Mouse (Mus musculus) cerebellum, adult 2 months (tissue): ENCODE data around the gene Art5.

Source experiments
- CTCF ChIP-seq: fragments of 200-500 bp; IDR thresholded peaks from 2 replicates; pipeline ENCODE4 v1.5.1; 2011; ENCODE audit warnings: low read depth, mild to moderate bottlenecking, control low read depth, low read length, moderate library complexity, borderline replicate concordance; ENCODE audit not compliant: insufficient read depth
- POLR2A ChIP-seq: fragments of 200-500 bp; IDR thresholded peaks from 2 replicates; pipeline ENCODE4 v1.6.1; 2011; ENCODE audit warnings: low read length, control low read depth, borderline replicate concordance; ENCODE audit not compliant: insufficient read depth

DNA sequence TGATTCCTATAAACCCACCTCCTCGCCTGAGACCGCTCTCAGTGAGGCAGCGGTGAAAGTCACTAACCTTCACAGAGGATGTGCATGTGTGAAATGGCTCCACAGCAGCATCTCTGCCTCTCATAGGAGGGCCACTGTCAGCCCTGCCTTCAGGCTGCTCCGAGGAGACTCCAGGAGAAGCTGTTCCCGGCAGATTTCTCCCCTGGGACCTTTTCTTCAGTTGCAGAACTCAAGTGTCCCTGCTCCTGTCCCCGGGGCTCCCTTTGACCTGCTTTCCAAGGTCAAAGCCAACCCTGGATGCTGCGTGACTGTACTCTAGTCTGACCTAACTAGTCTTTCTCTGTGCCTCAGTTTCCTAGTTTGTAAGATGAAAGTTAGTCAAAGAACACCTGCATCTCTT lies at the start of gene Art5:
- no peak for TF ChIP-seq CTCF
- TF ChIP-seq POLR2A: no peak
